Mouse (Mus musculus) heart, postnatal 25 days (tissue): ENCODE measurements around the gene G6pd2. TPM values are rescaled to one million over a fixed set of nuclear protein-coding genes. Genes with fewer than 3 reads are reported as not detected.

ENCODE experiments used
- DNase-seq: peaks from one replicate; pipeline ENCODE4 v3.0.0; 2022; ENCODE audit warnings: low spot score
- intact Hi-C: fragments of 180-260 bp; cut with DNase I; formaldehyde crosslinking; loops from one replicate; pipeline ENCODE4 v1.15.1; 2025
- total RNA-seq, 2 experiments: library from RNA; stranded (reverse); gene quantifications; 2 replicates each; pipeline ENCODE4 v1.2.3; 2021

Gene G6pd2
- total RNA-seq: not detected

DNA sequence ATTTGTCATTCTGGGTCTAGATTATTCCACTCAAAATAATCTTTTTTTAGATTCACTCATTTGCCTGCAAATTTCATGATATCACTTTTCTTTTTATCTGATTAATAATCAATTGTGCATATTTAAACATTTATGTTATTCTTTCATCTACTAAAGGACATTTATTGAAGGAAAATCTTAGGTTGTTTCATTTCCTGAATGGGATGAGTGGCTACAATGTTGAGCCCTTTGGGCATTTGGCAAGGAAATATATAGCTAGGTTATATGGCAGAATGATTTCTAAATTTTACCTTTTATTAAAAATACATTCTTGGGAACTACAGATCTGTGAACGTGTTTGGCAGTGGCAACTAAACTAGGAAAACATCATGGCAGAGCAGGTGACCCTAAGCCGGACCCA is at the start of gene G6pd2:
TSS of gene G6pd2 (plus strand) at position 301 of the 400 bp plus-strand sequence.
- intact Hi-C loops: no loop called here
- no peak for DNase-seq

GRCm38 (mm10) chr5:61764214-61764613 is 44.4 kb upstream of the G6pd2 start:
- intact Hi-C loops: no loop called here

GRCm38 (mm10) chr5:61832935-61833551 is 24.4 kb downstream of the G6pd2 start:
- no peak for DNase-seq
- intact Hi-C loops: no loop called here

More at GRCm38 (mm10) chr5:61764214-61764613, 44.4 kb upstream of the G6pd2 start:
- no peak for DNase-seq

GRCm38 (mm10) chr5:61843891-61844290 is 35.3 kb downstream of the G6pd2 start:
- intact Hi-C loops: no loop called here
- DNase-seq: no peak
